Mouse (Mus musculus) megakaryocyte, embryonic 14.5 days (primary cell): ENCODE measurements around the gene Gipc2. TPM values are rescaled to one million over a fixed set of nuclear protein-coding genes. Genes with fewer than 3 reads are reported as not detected.

Experiments used
- H3K27me3 ChIP-seq: replicated peaks from 2 replicates; pipeline ENCODE3; 2012; ENCODE audit warnings: inconsistent platforms
- H3K36me3 ChIP-seq: replicated peaks from 2 replicates; pipeline ENCODE3; 2012; ENCODE audit warnings: low read length, inconsistent platforms, mixed read lengths
- H3K4me1 ChIP-seq: 2 replicates; pipeline ENCODE4 v1.6.1; 2012; ENCODE audit warnings: inconsistent platforms
- H3K4me3 ChIP-seq: replicated peaks from 2 replicates; pipeline ENCODE3; 2012; ENCODE audit warnings: moderate library complexity, mild to moderate bottlenecking, inconsistent platforms
- H3K9me3 ChIP-seq: 2 replicates; pipeline ENCODE4 v1.6.1; 2012; ENCODE audit warnings: inconsistent platforms
- FLI1 ChIP-seq: IDR thresholded peaks from 2 replicates; pipeline ENCODE4 v1.6.1; 2012; ENCODE audit warnings: low read length, inconsistent platforms, mixed read lengths
- GATA1 ChIP-seq: IDR thresholded peaks from 3 replicates; pipeline ENCODE4 v1.6.1; 2012; ENCODE audit warnings: mixed read lengths, low read length, inconsistent platforms, borderline replicate concordance
- polyA plus RNA-seq: library from polyadenylated mRNA; stranded (reverse); fragments of >175 nt; gene quantifications from 2 replicates; pipeline ENCODE4 v1.2.3, GENCODE M21; 2012; ENCODE audit warnings: low replicate concordance; ENCODE audit not compliant: insufficient read depth

Gipc2 gene
- polyA plus RNA-seq, 1 experiment: 2.4 TPM

DNA sequence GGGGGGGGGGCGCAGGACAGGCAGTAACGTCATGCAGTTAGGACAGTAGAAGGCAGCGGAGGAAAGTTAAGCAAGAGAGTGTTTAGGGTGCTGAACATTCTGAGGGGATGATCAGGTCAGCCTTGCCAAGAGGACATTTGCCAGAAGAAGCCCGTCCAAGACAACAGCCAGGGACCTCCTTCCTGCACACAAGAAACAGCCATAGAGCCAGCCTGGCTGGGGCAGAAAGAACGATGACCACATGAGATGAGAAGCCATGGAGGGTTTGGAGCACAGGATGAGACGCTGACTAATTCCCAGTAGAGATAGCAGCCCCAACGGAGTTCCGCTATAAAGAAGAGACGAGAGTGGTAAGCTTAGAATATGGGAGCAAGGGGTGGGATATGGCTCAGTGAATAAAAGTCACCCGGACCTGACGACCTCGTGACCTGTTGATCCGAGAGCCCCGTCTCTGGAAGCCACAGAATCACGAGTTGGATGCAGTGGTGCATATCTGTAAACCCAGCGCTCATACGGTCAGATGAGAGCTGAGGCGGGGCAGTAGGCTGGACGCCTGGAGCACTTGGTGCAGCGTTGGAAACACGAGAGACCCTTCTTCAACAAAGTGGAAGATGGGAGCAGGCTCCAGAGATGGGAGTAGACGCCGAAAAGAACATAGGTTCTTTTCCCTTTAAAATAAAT is 9.1 kb downstream of the Gipc2 start:
- H3K36me3 ChIP-seq: no peaks in the 10 kb centered on the region
- no peaks in the 10 kb centered on the region for H3K27me3 ChIP-seq
- peaks cover 81% of the 10 kb centered on the region for H3K4me1 ChIP-seq
- H3K4me3 ChIP-seq: no peak overlapping the region
- H3K9me3 ChIP-seq: no peaks in the 10 kb centered on the region
- TF ChIP-seq FLI1 (no peak), GATA1 (no peak)

DNA sequence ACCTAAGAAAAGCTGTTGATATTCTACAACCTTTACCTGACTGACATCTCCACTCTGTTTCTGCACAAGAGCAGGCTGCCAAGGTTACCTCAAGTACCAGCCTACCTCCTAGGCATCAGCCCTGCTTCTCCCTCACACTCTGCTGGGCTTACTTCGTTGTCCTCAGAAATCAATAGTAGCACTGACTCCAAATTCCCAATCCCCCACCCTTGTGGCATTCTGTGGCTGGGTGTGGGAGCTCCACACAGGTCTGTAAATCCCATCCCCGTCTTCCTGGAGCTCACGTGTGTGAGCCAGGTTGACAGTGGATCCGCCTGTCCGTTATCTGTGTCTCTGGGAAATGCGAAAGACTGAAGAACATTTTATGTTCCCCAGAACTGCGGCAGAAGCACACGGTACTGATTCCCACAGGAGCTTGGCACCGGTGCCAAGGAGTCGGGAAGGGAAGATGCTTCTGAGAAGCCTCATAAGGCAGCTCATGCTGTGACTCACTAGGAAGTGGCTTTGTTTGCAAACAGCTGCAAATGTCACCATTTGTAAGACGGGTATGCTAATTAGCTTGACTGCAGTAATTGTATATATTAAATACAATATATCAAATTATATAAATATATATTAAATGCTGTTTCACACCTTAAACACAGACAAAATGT is 10.6 kb downstream of the Gipc2 start:
- TF ChIP-seq GATA1 (no peak), FLI1 (no peak)
- H3K9me3 ChIP-seq: no peaks in the 10 kb centered on the region
- H3K4me1 ChIP-seq: peaks cover 83% of the 10 kb centered on the region
- no peaks in the 10 kb centered on the region for H3K27me3 ChIP-seq
- no peaks in the 10 kb centered on the region for H3K36me3 ChIP-seq
- no peak overlapping the region for H3K4me3 ChIP-seq

DNA sequence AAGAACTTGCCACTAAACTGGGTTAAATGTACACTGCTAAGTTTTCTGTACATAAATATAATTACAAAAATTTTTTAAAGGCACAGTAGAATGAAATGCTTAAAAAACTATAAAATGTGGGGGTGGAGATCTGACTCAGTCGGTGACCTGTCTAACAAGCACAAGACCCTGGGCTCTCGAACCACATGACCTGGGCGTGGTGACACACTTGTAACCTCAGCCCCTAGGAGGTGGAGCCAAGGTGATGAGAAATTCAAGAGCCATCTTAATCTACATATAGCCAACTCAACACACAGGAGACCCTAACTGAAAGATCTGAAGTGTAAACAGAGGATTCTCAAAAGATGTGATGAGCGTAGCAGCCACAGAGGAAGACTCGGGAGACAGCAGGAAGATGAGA is 11.9 kb downstream of the Gipc2 start:
- no peaks in the 10 kb centered on the region for H3K9me3 ChIP-seq
- no peak overlapping the region for H3K4me3 ChIP-seq
- H3K4me1 ChIP-seq: peaks cover 83% of the 10 kb centered on the region
- no peaks in the 10 kb centered on the region for H3K36me3 ChIP-seq
- no peak for TF ChIP-seq FLI1
- H3K27me3 ChIP-seq: no peaks in the 10 kb centered on the region

- H3K36me3 ChIP-seq: no peaks in the 10 kb centered on the region
- no peaks in the 10 kb centered on the region for H3K27me3 ChIP-seq
- no peaks in the 10 kb centered on the region for H3K9me3 ChIP-seq
- no peak overlapping the region for H3K4me3 ChIP-seq
- peaks cover 85% of the 10 kb centered on the region for H3K4me1 ChIP-seq
- TF ChIP-seq FLI1 (no peak), GATA1 (no peak)
These were observed 12.9 kb downstream of the Gipc2 start for GRCm38 (mm10) chr3:152153152-152153551.

DNA sequence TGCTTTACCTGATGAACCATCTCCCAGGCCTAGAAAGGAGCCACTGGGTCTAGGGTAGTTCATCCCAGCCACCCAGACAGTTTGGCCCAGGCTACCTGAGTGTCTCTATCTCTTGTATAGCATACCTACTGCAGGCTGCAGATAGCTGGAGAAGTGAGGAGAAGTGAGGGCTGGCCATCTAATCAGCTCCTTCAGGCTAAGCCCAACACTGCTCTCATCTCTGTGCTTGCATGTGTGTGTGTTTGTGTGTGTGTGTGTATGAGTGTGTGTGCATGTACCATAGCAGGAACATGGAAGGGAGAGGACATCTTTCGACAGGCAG is 13.6 kb downstream of the Gipc2 start:
- no peak for TF ChIP-seq FLI1
- TF ChIP-seq GATA1: no peak
- Histone ChIP-seq H3K4me3 (peak overlapping the region; percentile 47), H3K4me1 (peaks cover 92% of the 10 kb centered on the region), H3K9me3 (no peaks in the 10 kb centered on the region), H3K27me3 (no peaks in the 10 kb centered on the region), H3K36me3 (no peaks in the 10 kb centered on the region)

DNA sequence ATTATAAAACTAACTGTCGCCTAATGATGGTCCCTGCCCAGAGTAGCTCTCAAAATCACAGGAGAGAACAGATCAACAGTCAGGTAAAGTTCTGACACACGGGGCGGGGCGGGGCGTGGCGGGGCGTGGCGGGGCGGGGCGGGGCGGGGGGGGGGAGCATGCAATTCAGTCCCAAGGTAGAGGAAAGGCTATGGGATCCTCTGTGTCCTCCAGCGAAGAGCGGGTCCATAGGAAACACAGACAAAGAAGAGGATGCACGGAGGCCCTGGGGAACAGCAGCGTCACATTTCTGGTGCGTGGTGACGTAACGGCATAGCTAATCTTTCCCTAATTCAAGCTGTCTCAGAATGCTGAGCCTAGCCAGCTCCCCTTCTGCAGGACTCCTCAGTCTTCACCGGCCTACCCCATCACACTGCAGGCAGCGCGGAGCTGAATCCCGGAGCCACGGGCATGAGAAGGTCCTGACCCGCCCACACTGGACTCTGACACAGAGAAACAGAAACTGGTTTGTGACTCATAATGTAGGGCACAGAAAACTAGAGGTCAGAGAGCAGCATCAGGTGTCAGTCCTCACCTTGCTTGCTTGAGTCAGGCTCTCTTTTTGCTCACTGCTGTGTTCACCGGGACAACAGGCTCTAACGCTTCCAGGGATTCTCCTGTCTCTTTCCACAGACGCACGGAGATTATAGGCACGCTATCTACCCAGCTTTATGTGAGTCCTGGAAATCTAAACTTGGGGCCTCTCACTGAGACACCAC is 14.1 kb downstream of the Gipc2 start:
- Histone ChIP-seq H3K27me3 (no peaks in the 10 kb centered on the region), H3K9me3 (no peaks in the 10 kb centered on the region), H3K4me1 (peaks cover 94% of the 10 kb centered on the region), H3K4me3 (peak overlapping the region; percentile 85), H3K36me3 (no peaks in the 10 kb centered on the region)
- TF ChIP-seq GATA1 (no peak), FLI1 (no peak)

DNA sequence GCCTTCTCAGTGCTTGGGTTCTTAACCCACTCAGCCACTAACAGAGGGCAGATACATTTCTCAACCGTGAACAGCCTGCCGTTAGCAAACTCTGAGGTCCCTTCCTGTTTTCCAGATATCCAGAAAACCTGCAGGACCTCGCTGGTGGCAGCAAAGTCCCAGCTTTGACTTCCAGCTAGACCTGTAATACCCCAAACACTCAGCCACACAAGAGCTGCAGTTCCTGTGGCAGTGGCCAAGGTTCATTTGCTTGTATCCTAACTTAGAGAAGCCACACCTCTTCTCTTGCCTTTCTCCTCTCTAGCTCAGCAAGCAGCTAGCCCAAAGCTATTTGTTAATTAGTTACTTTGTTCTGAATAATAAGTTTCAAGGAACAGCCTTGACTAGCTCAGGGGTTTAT is 16.2 kb downstream of the Gipc2 start:
- TF ChIP-seq GATA1 (no peak), FLI1 (no peak)
- H3K4me1 ChIP-seq: peaks cover 98% of the 10 kb centered on the region
- no peaks in the 10 kb centered on the region for H3K9me3 ChIP-seq
- H3K36me3 ChIP-seq: no peaks in the 10 kb centered on the region
- no peaks in the 10 kb centered on the region for H3K27me3 ChIP-seq
- H3K4me3 ChIP-seq: peak overlapping the region; percentile 64

GRCm38 (mm10) chr3:152149449-152149848 is 16.6 kb downstream of the Gipc2 start:
- Histone ChIP-seq H3K4me3 (peak overlapping the region; percentile 64), H3K36me3 (no peaks in the 10 kb centered on the region), H3K4me1 (peaks cover 99% of the 10 kb centered on the region), H3K9me3 (no peaks in the 10 kb centered on the region), H3K27me3 (no peaks in the 10 kb centered on the region)
- TF ChIP-seq FLI1: no peak

- H3K9me3 ChIP-seq: no peaks in the 10 kb centered on the region
- H3K4me3 ChIP-seq: no peak overlapping the region
- H3K27me3 ChIP-seq: no peaks in the 10 kb centered on the region
- H3K36me3 ChIP-seq: no peaks in the 10 kb centered on the region
- no peak for TF ChIP-seq GATA1
- no peak for TF ChIP-seq FLI1
- peaks cover 97% of the 10 kb centered on the region for H3K4me1 ChIP-seq
These were observed 18.8 kb downstream of the Gipc2 start for GRCm38 (mm10) chr3:152147085-152147831.

DNA sequence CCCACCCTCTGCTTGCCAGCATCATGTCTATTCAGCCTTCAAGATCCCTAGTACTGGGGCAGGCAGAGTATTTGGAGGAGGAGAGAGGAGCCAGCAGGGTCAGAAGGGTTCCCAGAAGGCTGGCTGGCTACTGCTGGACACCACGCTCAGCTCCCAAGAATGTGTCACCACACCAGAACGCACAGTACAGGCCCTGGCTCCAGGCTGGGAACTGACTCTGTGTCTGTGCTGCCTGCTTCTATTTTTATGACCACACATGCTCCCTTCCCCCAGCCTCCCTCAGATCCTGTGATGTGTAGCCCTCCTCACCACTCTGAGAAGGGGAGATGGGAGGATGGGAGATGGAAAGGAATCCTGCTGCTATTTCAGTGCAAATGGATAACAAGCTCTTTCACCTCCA is 20.8 kb downstream of the Gipc2 start:
- H3K4me1 ChIP-seq: peaks cover 85% of the 10 kb centered on the region
- peak overlapping the region; percentile 21 for H3K4me3 ChIP-seq
- no peaks in the 10 kb centered on the region for H3K9me3 ChIP-seq
- TF ChIP-seq GATA1: no peak
- no peak for TF ChIP-seq FLI1
- H3K27me3 ChIP-seq: no peaks in the 10 kb centered on the region
- no peaks in the 10 kb centered on the region for H3K36me3 ChIP-seq
